Mouse (Mus musculus) embryonic facial prominence, embryonic 14.5 days (tissue): ENCODE measurements around the gene Gm20388. TPM values are rescaled to one million over a fixed set of nuclear protein-coding genes. Genes with fewer than 3 reads are reported as not detected.
A peak's percentile ranks its signal among the peaks of the same experiment; 100 is the strongest.
"Not testable (repeated sequence)": the region's sequence is repeated elsewhere in the genome, so short reads cannot be mapped to it uniquely, and the experiment has no call there.

Experiments used
- ATAC-seq: fragments of 200-750 bp; cut with Nextera tagmentation; 2 replicates; pipeline ENCODE4 v1.8.0; 2017; ENCODE audit warnings: low read depth, moderate number of reproducible peaks, moderate TSS enrichment
- DNase-seq: peaks from one replicate; pipeline ENCODE4 v3.0.0-alpha.2; 2015; ENCODE audit warnings: low spot score
- H3K27ac ChIP-seq: fragments of 300-500 bp; sonication (generic); replicated peaks from 2 replicates; pipeline ENCODE4 v1.5.1; 2014; ENCODE audit warnings: low read depth, mild to moderate bottlenecking, low read length, moderate library complexity
- H3K27me3 ChIP-seq: fragments of 300-500 bp; sonication (generic); replicated peaks from 2 replicates; pipeline ENCODE4 v1.6.1; 2014; ENCODE audit warnings: low read length; ENCODE audit not compliant: control insufficient read depth, insufficient read depth
- H3K36me3 ChIP-seq: fragments of 300-500 bp; sonication (generic); 2 replicates; pipeline ENCODE4 v1.6.1; 2014; ENCODE audit warnings: low read length, mixed read lengths; ENCODE audit not compliant: control insufficient read depth, insufficient read depth
- H3K4me1 ChIP-seq: fragments of 300-500 bp; sonication (generic); 2 replicates; pipeline ENCODE4 v1.6.1; 2014; ENCODE audit warnings: antibody characterized with exemption, low read length; ENCODE audit not compliant: control insufficient read depth, insufficient read depth
- H3K4me2 ChIP-seq: fragments of 300-500 bp; sonication (generic); 2 replicates; pipeline ENCODE4 v1.6.1; 2014; ENCODE audit warnings: low read depth, mild to moderate bottlenecking, low read length, moderate library complexity, mixed read lengths
- H3K4me3 ChIP-seq: fragments of 300-500 bp; sonication (generic); 2 replicates; pipeline ENCODE4 v1.5.1; 2014; ENCODE audit warnings: low read depth, mild to moderate bottlenecking, low read length
- H3K9ac ChIP-seq: fragments of 300-500 bp; sonication (generic); 2 replicates; pipeline ENCODE4 v1.6.1; 2014; ENCODE audit warnings: low read depth, mild to moderate bottlenecking, low read length, moderate library complexity, mixed read lengths
- H3K9me3 ChIP-seq: fragments of 300-500 bp; sonication (generic); 2 replicates; pipeline ENCODE4 v1.6.1; 2016; ENCODE audit warnings: low read length; ENCODE audit not compliant: control insufficient read depth
- WGBS: fragments of 180-500 bp; shearing (Covaris S2); extraction: QIAGEN DNeasy Blood & Tissue Kit; methylation state at CpG from one replicate; pipeline ENCODE4 v1.1.7; 2014; 5-methylcytosine and 5-hydroxymethylcytosine counted together
- polyA plus RNA-seq: library from polyadenylated mRNA; unstranded; fragments of >200 nt; fragmentation: Nextera tagmentation; extraction: Ambion mirVana; gene quantifications from 2 replicates; pipeline ENCODE4 v1.2.1, GENCODE M21; 2014

Gene Gm20388
- polyA plus RNA-seq, 1 experiment from 2014 or later, result not detected

GRCm38 (mm10) chr8:123020084-123020483, 3109.4 kb downstream of the Gm20388 start:
- DNase-seq (no peak), ATAC-seq (no peak)
- Histone ChIP-seq H3K36me3 (peaks cover 13% of the 10 kb centered on the region), H3K27me3 (no peaks in the 10 kb centered on the region), H3K4me1 (peaks cover 9% of the 10 kb centered on the region; the same call in 1 of the 2 replicates), H3K4me3 (no peak overlapping the region), H3K27ac (no peak overlapping the region), H3K4me2 (no peak overlapping the region), H3K9me3 (no peaks in the 10 kb centered on the region), H3K9ac (no peak overlapping the region)
- 62% methylated on average over 2 of the region's 2 CpGs for WGBS

GRCm38 (mm10) chr8:123020859-123021258, 3110.2 kb downstream of the Gm20388 start:
- H3K9me3 ChIP-seq, result no peaks in the 10 kb centered on the region
- 0 out of 2 replicates have a peak overlapping the region, but pooled peaks have one; percentile 7 for H3K27ac ChIP-seq
- 71% methylated on average over 2 of the region's 2 CpGs for WGBS
- H3K4me2 ChIP-seq, result no peak overlapping the region
- no peak overlapping the region for H3K9ac ChIP-seq
- peaks cover 13% of the 10 kb centered on the region for H3K36me3 ChIP-seq
- DNase-seq, result no peak
- no peak overlapping the region for H3K4me3 ChIP-seq
- no peaks in the 10 kb centered on the region for H3K27me3 ChIP-seq
- H3K4me1 ChIP-seq, result peaks cover 12% of the 10 kb centered on the region; the same call in 1 of the 2 replicates
- no peak for ATAC-seq

- Histone ChIP-seq H3K27ac (peak overlapping the region; percentile 59; the same call in 1 of the 2 replicates), H3K4me2 (no peak overlapping the region), H3K27me3 (no peaks in the 10 kb centered on the region), H3K36me3 (peaks cover 13% of the 10 kb centered on the region), H3K4me3 (no peak overlapping the region), H3K9ac (no peak overlapping the region), H3K4me1 (peaks cover 15% of the 10 kb centered on the region; the same call in 1 of the 2 replicates), H3K9me3 (no peaks in the 10 kb centered on the region)
- WGBS, result 53% methylated on average over 1 of the region's 1 CpGs
- DNase-seq, result peak; percentile 75
- ATAC-seq, result 0 out of 2 replicates have a peak, but pooled peaks have one; percentile 58
Observed at GRCm38 (mm10) chr8:123021259-123021658, 3110.6 kb downstream of the Gm20388 start.

- no peaks in the 10 kb centered on the region for H3K9me3 ChIP-seq
Observed at GRCm38 (mm10) chr8:123022727-123023126, 3112.1 kb downstream of the Gm20388 start.

GRCm38 (mm10) chr8:123024226-123024625, 3113.6 kb downstream of the Gm20388 start:
- WGBS, result 91% methylated on average over 2 of the region's 2 CpGs
- no peaks in the 10 kb centered on the region for H3K9me3 ChIP-seq
- DNase-seq, result no peak
- no peak overlapping the region for H3K4me3 ChIP-seq
- H3K27me3 ChIP-seq, result no peaks in the 10 kb centered on the region
- peaks cover 6% of the 10 kb centered on the region; the same call in 1 of the 2 replicates for H3K36me3 ChIP-seq
- H3K27ac ChIP-seq, result no peak overlapping the region
- H3K4me2 ChIP-seq, result no peak overlapping the region
- H3K9ac ChIP-seq, result no peak overlapping the region
- ATAC-seq, result no peak
- H3K4me1 ChIP-seq, result 0 out of 2 replicates have a peak, but pooled peaks cover 6% of the 10 kb centered on the region

More at GRCm38 (mm10) chr8:123022727-123023126, 3112.1 kb downstream of the Gm20388 start:
- no peak overlapping the region for H3K9ac ChIP-seq
- H3K36me3 ChIP-seq, result peaks cover 6% of the 10 kb centered on the region; the same call in 1 of the 2 replicates
- WGBS, result 75% methylated on average over 3 of the region's 3 CpGs
- H3K4me2 ChIP-seq, result no peak overlapping the region
- no peak overlapping the region; the same call in 1 of the 2 replicates for H3K27ac ChIP-seq
- peak; percentile 54 for DNase-seq
- no peaks in the 10 kb centered on the region for H3K27me3 ChIP-seq
- H3K4me3 ChIP-seq, result no peak overlapping the region
- peaks cover 15% of the 10 kb centered on the region; the same call in 1 of the 2 replicates for H3K4me1 ChIP-seq
- peak; percentile 49 for ATAC-seq

- Histone ChIP-seq H3K27ac (no peak overlapping the region), H3K36me3 (peaks cover 6% of the 10 kb centered on the region; the same call in 1 of the 2 replicates), H3K9ac (no peak overlapping the region), H3K27me3 (no peaks in the 10 kb centered on the region), H3K4me1 (0 out of 2 replicates have a peak, but pooled peaks cover 6% of the 10 kb centered on the region), H3K4me2 (no peak overlapping the region), H3K9me3 (no peaks in the 10 kb centered on the region), H3K4me3 (no peak overlapping the region)
- no peak for ATAC-seq
- 80% methylated on average over 3 of the region's 3 CpGs for WGBS
- DNase-seq, result no peak
Observed at GRCm38 (mm10) chr8:123025951-123026351, 3115.3 kb downstream of the Gm20388 start.

GRCm38 (mm10) chr8:123027786-123028185, 3117.1 kb downstream of the Gm20388 start:
- Histone ChIP-seq H3K27me3 (no peaks in the 10 kb centered on the region), H3K4me2 (no peak overlapping the region), H3K36me3 (peaks cover 6% of the 10 kb centered on the region; the same call in 1 of the 2 replicates), H3K9me3 (no peaks in the 10 kb centered on the region), H3K9ac (no peak overlapping the region), H3K27ac (no peak overlapping the region), H3K4me1 (0 out of 2 replicates have a peak, but pooled peaks cover 6% of the 10 kb centered on the region), H3K4me3 (no peak overlapping the region)
- ATAC-seq (no peak), DNase-seq (no peak)
- 91% methylated on average over 8 of the region's 8 CpGs for WGBS

- not testable (repeated sequence) for DNase-seq, H3K36me3 ChIP-seq, H3K9ac ChIP-seq, ATAC-seq, H3K4me3 ChIP-seq, H3K4me2 ChIP-seq, H3K27ac ChIP-seq, H3K27me3 ChIP-seq, H3K9me3 ChIP-seq, H3K4me1 ChIP-seq
- WGBS, result 89% methylated on average over 4 of the region's 5 CpGs
Observed at GRCm38 (mm10) chr8:123030091-123030490, 3119.4 kb downstream of the Gm20388 start.
